Mouse (Mus musculus) cerebellum, postnatal 25 days (tissue): ENCODE results near the gene Trim33.

Source experiments
- DNase-seq, 2 experiments: peaks; one replicate each; pipeline ENCODE4 v3.0.0; 2021; ENCODE audit warnings: mixed read lengths in 2 of 2

The Trim33 gene

GRCm38 (mm10) chr3:103401342-103402098, 122.4 kb downstream of the Trim33 start:
- DNase-seq = peak in 1 of 2 experiments; percentile 25

- no peak for DNase-seq
Measured at GRCm38 (mm10) chr3:103402212-103402611, 123.1 kb downstream of the Trim33 start.

GRCm38 (mm10) chr3:103405135-103405534, 126.0 kb downstream of the Trim33 start:
- DNase-seq = no peak

GRCm38 (mm10) chr3:103405871-103406765, 127.0 kb downstream of the Trim33 start:
- peak; percentile 33 to 37 for DNase-seq
